Mouse (Mus musculus) lung, postnatal 0 days (tissue): ENCODE results near the gene Tmem81. TPM values are rescaled to one million over a fixed set of nuclear protein-coding genes. Genes with fewer than 3 reads are reported as not detected.

Source experiments
- ATAC-seq: fragments of 200-750 bp; cut with Nextera tagmentation; 2 replicates; pipeline ENCODE4 v1.8.0; 2017; ENCODE audit warnings: moderate library complexity
- DNase-seq: peaks from one replicate; pipeline ENCODE4 v3.0.0-alpha.2; 2016; ENCODE audit warnings: low spot score
- H3K27ac ChIP-seq: fragments of 300-500 bp; sonication (generic); 2 replicates; pipeline ENCODE4 v1.5.1; 2014; ENCODE audit warnings: antibody characterized with exemption, mild to moderate bottlenecking, low read length, mixed read lengths
- H3K27me3 ChIP-seq: fragments of 300-500 bp; sonication (generic); replicated peaks from 2 replicates; pipeline ENCODE4 v1.6.1; 2014; ENCODE audit warnings: low read length, mixed read lengths; ENCODE audit not compliant: insufficient read depth
- H3K36me3 ChIP-seq: fragments of 300-500 bp; sonication (generic); 2 replicates; pipeline ENCODE4 v1.6.1; 2014; ENCODE audit warnings: low read length, mixed read lengths; ENCODE audit not compliant: insufficient read depth
- H3K4me1 ChIP-seq: fragments of 300-500 bp; sonication (generic); 2 replicates; pipeline ENCODE4 v1.6.1; 2014; ENCODE audit warnings: antibody characterized with exemption, low read depth, low read length, mixed read lengths; ENCODE audit not compliant: insufficient read depth
- H3K4me2 ChIP-seq: fragments of 300-500 bp; sonication (generic); replicated peaks from 2 replicates; pipeline ENCODE4 v1.6.1; 2014; ENCODE audit warnings: low read depth, mild to moderate bottlenecking, low read length, moderate library complexity, mixed read lengths
- H3K4me3 ChIP-seq: fragments of 300-500 bp; sonication (generic); 2 replicates; pipeline ENCODE4 v1.5.1; 2014; ENCODE audit warnings: low read depth, low read length
- H3K9ac ChIP-seq: fragments of 300-500 bp; sonication (generic); replicated peaks from 2 replicates; pipeline ENCODE4 v1.6.1; 2014; ENCODE audit warnings: low read depth, mild to moderate bottlenecking
- H3K9me3 ChIP-seq: fragments of 300-500 bp; sonication (generic); 2 replicates; pipeline ENCODE4 v1.6.1; 2016; ENCODE audit warnings: low read length, mixed read lengths
- CTCF ChIP-seq: IDR thresholded peaks from 2 replicates; pipeline ENCODE4 v1.5.1; 2016; ENCODE audit warnings: antibody characterized with exemption, mild to moderate bottlenecking
- EP300 ChIP-seq: IDR thresholded peaks from 2 replicates; pipeline ENCODE4 v1.6.1; 2016; ENCODE audit warnings: antibody characterized with exemption, mild to moderate bottlenecking, control low read depth
- WGBS: fragments of 180-500 bp; shearing (Covaris S2); extraction: QIAGEN DNeasy Blood & Tissue Kit; methylation state at CpG from one replicate; pipeline ENCODE4 v1.1.7; 2014; 5-methylcytosine and 5-hydroxymethylcytosine counted together
- polyA plus RNA-seq: library from polyadenylated mRNA; unstranded; fragments of >200 nt; fragmentation: Nextera tagmentation; extraction: Ambion mirVana; gene quantifications from 2 replicates; pipeline ENCODE4 v1.2.1, GENCODE M21; 2015

Tmem81 gene
- polyA plus RNA-seq, 1 experiment from 2014 or later, result 1.3 TPM

DNA sequence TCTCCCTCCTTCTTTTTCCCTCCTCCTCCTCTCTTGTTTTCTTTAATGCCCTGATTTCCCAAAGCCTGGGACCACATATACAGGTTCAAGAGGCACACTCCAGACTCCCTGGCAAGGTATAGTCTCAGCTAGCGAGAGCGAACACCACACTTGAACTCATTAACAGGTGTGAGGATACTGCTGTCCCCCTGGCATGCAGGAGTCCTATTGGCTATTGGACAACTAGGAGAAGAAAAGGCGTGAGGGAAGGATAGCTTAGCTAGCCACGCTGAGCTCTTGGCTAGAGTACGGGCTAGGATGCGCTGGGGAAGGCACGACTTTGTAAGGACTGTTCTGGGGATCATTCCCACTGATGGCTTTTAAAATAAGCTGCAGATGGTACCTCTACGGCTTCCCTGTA lies 6.1 kb downstream of the Tmem81 start:
- Histone ChIP-seq H3K9ac (no peak overlapping the region), H3K27me3 (no peaks in the 10 kb centered on the region), H3K36me3 (peaks cover 7% of the 10 kb centered on the region), H3K4me1 (peaks cover 3% of the 10 kb centered on the region; the same call in 1 of the 2 replicates), H3K4me2 (no peak overlapping the region), H3K4me3 (no peak overlapping the region), H3K9me3 (no peaks in the 10 kb centered on the region), H3K27ac (no peak overlapping the region)
- WGBS, result 66% methylated on average over 8 of the region's 8 CpGs
- TF ChIP-seq EP300, result no peak
- no peak for TF ChIP-seq CTCF
- ATAC-seq (no peak), DNase-seq (no peak)

DNA sequence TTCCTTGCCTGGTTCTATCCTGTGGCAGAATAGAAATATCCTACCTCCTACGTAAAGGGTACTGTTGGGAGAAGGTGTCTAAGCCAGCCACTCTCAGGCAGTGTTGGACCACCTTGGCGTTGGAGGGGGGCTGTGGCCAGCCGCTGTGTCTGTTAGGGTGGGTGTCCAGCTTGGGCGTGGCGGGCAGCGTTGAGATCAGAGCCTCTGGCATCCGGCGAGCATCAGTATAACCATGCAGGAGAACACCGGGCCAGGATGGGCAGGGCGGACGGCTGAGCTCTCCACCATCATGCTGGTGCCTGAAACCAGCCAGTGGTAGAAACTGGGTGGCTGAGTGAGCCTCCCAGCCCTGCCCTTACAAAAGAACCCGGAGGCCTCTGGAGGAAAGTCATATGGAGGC lies 9.3 kb downstream of the Tmem81 start:
- no peak for TF ChIP-seq CTCF
- no peak for TF ChIP-seq EP300
- no peak overlapping the region for H3K4me3 ChIP-seq
- WGBS, result 90% methylated on average over 12 of the region's 12 CpGs

DNA sequence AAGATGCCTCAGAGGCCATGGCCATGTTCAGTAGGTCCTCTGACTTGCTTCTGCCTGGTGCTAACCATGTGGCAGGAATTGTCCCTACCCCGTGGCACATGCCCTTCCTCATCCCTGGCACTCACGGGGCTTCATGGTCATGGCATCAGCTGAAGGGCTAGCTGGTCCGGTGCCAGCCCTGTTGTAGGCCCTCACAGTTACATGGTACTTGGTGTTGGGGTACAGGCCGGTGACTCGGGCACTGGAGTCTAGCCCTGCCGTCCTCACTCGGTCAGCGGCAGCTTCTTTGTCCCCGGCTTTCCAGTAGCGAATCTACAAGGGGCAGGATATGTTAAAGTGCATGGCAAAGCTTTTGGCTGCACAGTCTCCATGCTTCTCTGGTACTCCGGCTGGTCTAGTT lies 10.7 kb downstream of the Tmem81 start:
- Histone ChIP-seq H3K4me2 (no peak overlapping the region), H3K27ac (no peak overlapping the region), H3K9me3 (no peaks in the 10 kb centered on the region), H3K4me3 (no peak overlapping the region), H3K27me3 (no peaks in the 10 kb centered on the region), H3K36me3 (no peaks in the 10 kb centered on the region), H3K4me1 (no peaks in the 10 kb centered on the region; the same call in 1 of the 2 replicates), H3K9ac (no peak overlapping the region)
- DNase-seq (no peak), ATAC-seq (no peak)
- TF ChIP-seq EP300 (no peak), CTCF (no peak)
- WGBS, result 89% methylated on average over 11 of the region's 11 CpGs

More for the DNA sequence above, 9.3 kb downstream of the Tmem81 start:
- H3K4me2 ChIP-seq, result no peak overlapping the region
- ATAC-seq (no peak), DNase-seq (no peak)
- peaks cover 3% of the 10 kb centered on the region; the same call in 1 of the 2 replicates for H3K4me1 ChIP-seq
- H3K9me3 ChIP-seq, result no peaks in the 10 kb centered on the region
- no peaks in the 10 kb centered on the region for H3K27me3 ChIP-seq
- no peaks in the 10 kb centered on the region for H3K36me3 ChIP-seq
- H3K27ac ChIP-seq, result no peak overlapping the region
- no peak overlapping the region for H3K9ac ChIP-seq

DNA sequence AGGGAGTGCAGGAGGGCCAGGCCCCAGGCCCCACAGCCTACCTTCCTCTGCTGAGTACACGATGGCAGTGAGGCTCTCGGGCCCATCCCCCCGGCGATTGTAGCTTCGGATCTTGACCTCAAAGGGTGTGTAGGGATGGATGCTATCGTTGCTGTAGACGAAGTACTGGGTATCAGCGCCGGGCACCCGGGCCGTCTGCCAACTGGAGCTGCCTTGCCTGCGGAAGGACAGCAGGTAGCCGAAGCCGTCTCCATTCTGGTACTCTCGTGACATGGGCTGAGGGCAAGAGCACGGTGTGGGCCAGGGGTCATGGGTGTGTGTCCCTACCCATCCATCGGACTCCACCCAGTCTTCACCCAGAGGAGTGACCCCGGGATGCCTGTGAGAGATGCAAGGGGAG lies 12.6 kb downstream of the Tmem81 start:
- 70% methylated on average over 18 of the region's 18 CpGs for WGBS
- no peak overlapping the region for H3K4me2 ChIP-seq
- H3K9ac ChIP-seq, result no peak overlapping the region
- ATAC-seq (no peak), DNase-seq (no peak)
- H3K36me3 ChIP-seq, result no peaks in the 10 kb centered on the region
- H3K27me3 ChIP-seq, result no peaks in the 10 kb centered on the region
- no peak for TF ChIP-seq CTCF
- no peak for TF ChIP-seq EP300
- H3K27ac ChIP-seq, result no peak overlapping the region
- H3K4me3 ChIP-seq, result no peak overlapping the region
- no peaks in the 10 kb centered on the region for H3K9me3 ChIP-seq
- no peaks in the 10 kb centered on the region for H3K4me1 ChIP-seq

DNA sequence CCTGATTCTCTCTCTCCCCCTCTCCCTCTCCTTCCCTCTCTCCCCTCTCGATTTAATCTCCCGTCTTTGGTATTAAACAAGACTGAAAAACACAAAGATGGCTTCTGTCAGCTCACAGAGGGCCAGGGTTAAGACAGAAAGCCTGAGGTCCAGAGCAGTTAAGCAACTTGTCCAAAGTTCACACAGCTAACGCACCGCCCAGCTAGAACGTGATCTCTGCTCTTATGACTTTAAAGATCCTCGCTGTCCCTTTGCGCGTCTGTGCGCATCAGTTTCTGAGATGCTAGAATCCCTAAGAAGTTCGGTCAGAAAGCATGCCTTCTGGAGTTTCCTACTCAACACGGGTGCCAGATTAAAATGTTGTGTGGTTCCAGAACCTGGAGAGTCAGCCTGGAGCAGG lies 13.7 kb downstream of the Tmem81 start:
- H3K9ac ChIP-seq, result no peak overlapping the region
- no peak overlapping the region for H3K27ac ChIP-seq
- H3K9me3 ChIP-seq, result no peaks in the 10 kb centered on the region
- 85% methylated on average over 11 of the region's 11 CpGs for WGBS
- no peaks in the 10 kb centered on the region for H3K27me3 ChIP-seq
- no peak for DNase-seq
- H3K36me3 ChIP-seq, result no peaks in the 10 kb centered on the region
- H3K4me2 ChIP-seq, result no peak overlapping the region
- no peaks in the 10 kb centered on the region for H3K4me1 ChIP-seq
- no peak for TF ChIP-seq EP300
- no peak for TF ChIP-seq CTCF
- ATAC-seq, result no peak
- H3K4me3 ChIP-seq, result no peak overlapping the region

DNA sequence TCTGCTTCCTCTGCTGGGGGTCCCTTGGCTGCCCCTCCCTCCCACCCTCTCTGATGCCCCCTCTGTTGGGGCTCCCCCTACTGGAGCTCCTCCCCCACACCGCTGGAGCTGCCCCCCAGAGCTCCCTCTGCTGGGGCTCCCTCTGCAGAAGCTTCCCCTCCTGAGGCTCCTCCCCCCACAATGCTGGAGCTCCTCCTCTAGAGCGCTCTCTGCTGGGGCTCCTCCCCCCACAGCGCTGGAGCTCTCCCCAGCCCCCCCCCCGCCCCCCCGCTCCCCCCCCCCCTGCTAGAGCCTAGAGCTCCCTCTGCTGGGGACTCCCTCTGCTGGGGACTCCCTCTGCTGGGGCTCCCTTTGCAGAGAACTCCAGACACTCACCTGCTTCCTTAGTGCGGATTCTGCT lies 14.7 kb downstream of the Tmem81 start:
- Histone ChIP-seq H3K36me3 (no peaks in the 10 kb centered on the region), H3K4me2 (no peak overlapping the region), H3K9ac (no peak overlapping the region), H3K9me3 (no peaks in the 10 kb centered on the region), H3K4me3 (no peak overlapping the region), H3K27me3 (0 out of 2 replicates have a peak, but pooled peaks cover 3% of the 10 kb centered on the region), H3K4me1 (no peaks in the 10 kb centered on the region), H3K27ac (no peak overlapping the region)
- DNase-seq, result peak; percentile 89
- 38% methylated on average over 2 of the region's 6 CpGs for WGBS
- ATAC-seq, result peak; percentile 88
- TF ChIP-seq CTCF (peak; percentile 61), EP300 (no peak)

DNA sequence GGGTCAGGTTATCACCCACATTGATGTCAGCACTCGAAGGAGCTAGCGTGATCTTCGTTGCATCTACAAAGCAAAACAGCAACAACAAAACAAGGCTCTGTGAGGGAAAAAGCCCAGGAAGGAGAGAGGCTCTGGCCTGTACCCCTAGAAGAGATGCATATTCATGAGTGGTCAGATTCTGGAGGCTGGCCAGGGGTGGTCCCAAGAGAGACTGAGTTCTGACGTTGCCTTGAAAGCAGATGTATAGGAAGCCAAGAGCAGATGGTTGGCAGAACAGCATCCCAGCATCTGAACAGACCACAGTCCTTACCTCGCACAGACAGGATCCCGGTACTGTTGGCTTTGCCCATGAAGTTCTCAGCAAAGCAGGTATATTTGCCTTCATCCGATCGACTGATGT lies 17.0 kb downstream of the Tmem81 start:
- TF ChIP-seq EP300 (no peak), CTCF (no peak)
- Histone ChIP-seq H3K4me3 (no peak overlapping the region), H3K4me1 (no peaks in the 10 kb centered on the region), H3K27me3 (0 out of 2 replicates have a peak, but pooled peaks cover 3% of the 10 kb centered on the region), H3K27ac (no peak overlapping the region), H3K4me2 (no peak overlapping the region), H3K36me3 (no peaks in the 10 kb centered on the region), H3K9ac (no peak overlapping the region), H3K9me3 (no peaks in the 10 kb centered on the region)
- WGBS, result 77% methylated on average over 8 of the region's 8 CpGs
- DNase-seq (no peak), ATAC-seq (no peak)
